Mouse (Mus musculus): Measurements from ENCODE around the gene Rgs6. TPM values are rescaled to one million over a fixed set of nuclear protein-coding genes. Genes with fewer than 3 reads are reported as not detected.

Rgs6 gene
- polyA plus RNA-seq, 1 experiment from 2014 or later, result 1.5 TPM

DNA sequence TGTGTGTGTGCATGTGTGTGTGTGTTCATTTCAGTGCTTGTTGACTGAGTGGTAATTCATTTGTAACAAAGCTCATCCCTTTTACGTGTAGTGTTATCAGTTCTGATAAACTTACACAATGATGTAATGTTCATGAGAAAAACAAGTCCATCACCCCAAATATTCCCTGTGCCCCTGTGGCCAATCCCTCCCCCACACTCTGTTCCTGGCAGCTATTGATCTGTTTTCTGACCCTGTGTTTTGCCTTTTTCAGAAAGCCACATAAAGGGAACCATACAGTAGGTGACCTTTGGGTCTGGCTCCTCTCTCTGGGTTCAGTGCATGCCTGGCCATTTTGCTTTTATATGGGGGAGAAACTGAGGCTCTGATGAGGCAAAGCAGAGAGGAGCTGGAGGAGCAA lies 577.0 kb downstream of the Rgs6 start:
- TF ChIP-seq EP300 (optimal IDR thresholded peaks at IDR 0.05) (no peak), CTCF (IDR thresholded peaks at IDR 0.05; ENCODE audit: low read depth) (no peak)
- no peaks in the 10 kb centered on the region for H3K4me1 ChIP-seq (replicated peaks; ENCODE audit: control insufficient read depth, insufficient read depth)
- 45% methylated on average over 1 of the region's 1 CpGs for WGBS

DNA sequence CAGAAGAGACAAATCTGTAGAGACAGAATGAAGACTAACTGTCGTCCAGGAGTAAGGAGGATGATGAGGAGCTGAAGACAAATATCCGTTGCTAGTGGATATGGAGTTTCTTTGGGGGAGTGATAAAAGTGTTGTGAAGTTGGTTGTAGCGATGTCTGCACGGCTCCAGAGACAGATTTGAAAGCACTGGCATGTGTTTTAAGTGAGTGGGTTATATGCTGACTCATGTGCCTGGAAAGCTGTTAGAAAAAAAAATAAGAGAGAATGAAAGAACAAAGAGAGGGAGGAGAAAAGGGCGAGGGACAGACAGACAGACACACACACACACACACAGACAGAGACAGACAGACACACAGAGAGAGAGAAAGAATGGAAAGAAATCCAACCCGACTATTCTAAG lies 580.2 kb downstream of the Rgs6 start:
- no peaks in the 10 kb centered on the region for H3K27me3 ChIP-seq (ENCODE audit: control insufficient read depth, insufficient read depth, low read length)
- no peaks in the 10 kb centered on the region for H3K4me1 ChIP-seq (replicated peaks; ENCODE audit: control insufficient read depth, insufficient read depth)
- H3K27ac ChIP-seq (replicated peaks), result no peak overlapping the region
- no peak overlapping the region for H3K4me3 ChIP-seq (ENCODE audit: low read depth, low read length)
- no peak overlapping the region for H3K9ac ChIP-seq (ENCODE audit: low read length)
- DNase-seq (ENCODE audit: low spot score), result no peak
- 78% methylated on average over 6 of the region's 6 CpGs for WGBS
- no peaks in the 10 kb centered on the region for H3K9me3 ChIP-seq (ENCODE audit: control insufficient read depth, low read length)
- H3K4me2 ChIP-seq (replicated peaks; ENCODE audit: low read depth), result no peak overlapping the region
- no peaks in the 10 kb centered on the region for H3K36me3 ChIP-seq (ENCODE audit: control insufficient read depth, insufficient read depth, low read length)
- TF ChIP-seq CTCF (IDR thresholded peaks at IDR 0.05; ENCODE audit: low read depth) (no peak), EP300 (optimal IDR thresholded peaks at IDR 0.05) (no peak)
- no peak for ATAC-seq (ENCODE audit: low FRiP score, low TSS enrichment)

More for the DNA sequence above, 577.0 kb downstream of the Rgs6 start:
- DNase-seq (ENCODE audit: low spot score) (no peak), ATAC-seq (ENCODE audit: low FRiP score, low TSS enrichment) (no peak)
- Histone ChIP-seq H3K27me3 (ENCODE audit: control insufficient read depth, insufficient read depth, low read length) (no peaks in the 10 kb centered on the region), H3K4me3 (ENCODE audit: low read depth, low read length) (no peak overlapping the region), H3K9me3 (ENCODE audit: control insufficient read depth, low read length) (no peaks in the 10 kb centered on the region), H3K27ac (replicated peaks) (no peak overlapping the region), H3K9ac (ENCODE audit: low read length) (no peak overlapping the region), H3K36me3 (ENCODE audit: control insufficient read depth, insufficient read depth, low read length) (no peaks in the 10 kb centered on the region), H3K4me2 (replicated peaks; ENCODE audit: low read depth) (no peak overlapping the region)

DNA sequence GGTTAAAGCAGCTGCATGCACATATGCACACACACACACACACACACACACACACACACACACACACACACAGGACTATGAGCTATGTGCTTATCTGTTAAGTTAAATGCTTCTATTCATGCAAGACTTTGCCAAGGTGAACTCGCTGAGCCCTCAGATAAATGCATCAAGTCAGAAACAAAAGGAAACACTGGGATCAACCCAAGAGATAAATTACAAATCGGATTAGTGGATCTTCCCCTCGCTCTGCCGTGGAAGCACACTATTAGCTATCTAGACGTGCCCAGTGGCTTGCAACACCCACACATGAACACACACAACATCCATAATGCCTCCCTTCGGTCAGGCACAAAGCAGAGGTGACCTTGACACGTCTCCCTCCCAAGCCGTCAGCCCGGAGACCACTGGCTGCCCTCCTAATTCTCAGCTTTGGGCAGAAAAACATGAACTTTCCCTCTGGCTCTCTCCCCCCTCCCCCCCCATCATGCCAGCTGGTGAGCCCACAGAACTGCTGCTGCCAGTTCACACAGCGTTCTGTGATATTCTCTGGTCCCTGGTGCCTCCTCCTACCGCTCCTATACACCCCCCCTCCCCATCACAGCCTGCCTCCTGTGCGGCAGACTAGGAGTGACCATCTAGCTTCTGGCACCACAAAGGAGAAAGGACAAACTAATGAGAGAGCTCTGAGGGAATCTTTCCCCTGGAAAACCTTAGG lies 581.6 kb downstream of the Rgs6 start:
- Histone ChIP-seq H3K36me3 (ENCODE audit: control insufficient read depth, insufficient read depth, low read length) (no peaks in the 10 kb centered on the region), H3K4me3 (ENCODE audit: low read depth, low read length) (no peak overlapping the region), H3K27me3 (ENCODE audit: control insufficient read depth, insufficient read depth, low read length) (no peaks in the 10 kb centered on the region), H3K27ac (replicated peaks) (no peak overlapping the region), H3K9ac (ENCODE audit: low read length) (no peak overlapping the region), H3K4me2 (replicated peaks; ENCODE audit: low read depth) (no peak overlapping the region), H3K9me3 (ENCODE audit: control insufficient read depth, low read length) (no peaks in the 10 kb centered on the region), H3K4me1 (replicated peaks; ENCODE audit: control insufficient read depth, insufficient read depth) (no peaks in the 10 kb centered on the region)
- ATAC-seq (ENCODE audit: low FRiP score, low TSS enrichment), result no peak
- peak; percentile 17 for DNase-seq (ENCODE audit: low spot score)
- TF ChIP-seq CTCF (IDR thresholded peaks at IDR 0.05; ENCODE audit: low read depth), result no peak
- TF ChIP-seq EP300 (optimal IDR thresholded peaks at IDR 0.05), result no peak
- WGBS, result 25% methylated on average over 12 of the region's 12 CpGs

DNA sequence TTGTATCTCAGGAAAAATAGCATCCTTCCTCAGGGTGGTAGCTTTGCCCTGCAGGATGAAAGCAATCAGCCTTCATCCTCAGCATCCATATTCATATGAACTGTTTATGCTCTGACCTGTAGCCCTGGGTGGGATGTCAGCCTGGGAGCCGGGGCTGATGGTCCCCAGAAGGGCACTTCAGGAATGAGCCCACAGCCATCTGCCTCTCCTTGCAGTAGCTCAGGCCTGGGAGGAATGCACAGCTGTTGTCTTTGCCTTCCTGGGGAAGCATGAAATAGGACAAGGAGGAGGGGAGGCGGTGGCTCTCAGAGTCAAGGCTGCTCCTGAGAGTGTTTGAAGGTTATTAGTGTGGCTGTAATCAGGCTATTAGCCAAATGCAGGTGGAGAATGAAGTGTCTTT lies 590.7 kb downstream of the Rgs6 start:
- Histone ChIP-seq H3K9me3 (ENCODE audit: control insufficient read depth, low read length) (no peaks in the 10 kb centered on the region), H3K4me2 (replicated peaks; ENCODE audit: low read depth) (no peak overlapping the region), H3K27me3 (ENCODE audit: control insufficient read depth, insufficient read depth, low read length) (no peaks in the 10 kb centered on the region), H3K27ac (replicated peaks) (no peak overlapping the region), H3K4me3 (ENCODE audit: low read depth, low read length) (no peak overlapping the region), H3K9ac (ENCODE audit: low read length) (no peak overlapping the region), H3K36me3 (ENCODE audit: control insufficient read depth, insufficient read depth, low read length) (no peaks in the 10 kb centered on the region), H3K4me1 (replicated peaks; ENCODE audit: control insufficient read depth, insufficient read depth) (no peaks in the 10 kb centered on the region)
- 60% methylated on average over 2 of the region's 2 CpGs for WGBS
- ATAC-seq (ENCODE audit: low FRiP score, low TSS enrichment) (no peak), DNase-seq (ENCODE audit: low spot score) (no peak)
- TF ChIP-seq EP300 (optimal IDR thresholded peaks at IDR 0.05) (no peak), CTCF (IDR thresholded peaks at IDR 0.05; ENCODE audit: low read depth) (no peak)

DNA sequence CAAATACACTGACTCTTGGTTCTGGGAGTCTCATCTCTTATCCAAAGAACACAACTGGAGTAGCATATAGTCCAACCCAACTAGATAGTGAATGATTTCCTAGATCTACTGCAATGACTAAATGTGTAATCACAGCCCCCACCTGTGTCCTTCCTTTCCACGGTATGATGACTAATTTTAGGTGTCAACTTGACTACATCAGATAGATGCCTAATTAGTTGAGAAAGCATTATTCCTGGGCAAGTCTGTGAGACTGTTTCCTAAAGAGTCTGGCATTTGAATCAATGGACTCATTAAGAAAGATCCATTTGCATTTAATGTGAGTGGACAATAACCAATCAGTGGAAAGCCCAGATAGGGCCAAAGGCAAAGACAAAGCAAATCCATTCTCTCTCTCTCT lies 591.8 kb downstream of the Rgs6 start:
- DNase-seq (ENCODE audit: low spot score) (no peak), ATAC-seq (ENCODE audit: low FRiP score, low TSS enrichment) (no peak)
- Histone ChIP-seq H3K9ac (ENCODE audit: low read length) (no peak overlapping the region), H3K36me3 (ENCODE audit: control insufficient read depth, insufficient read depth, low read length) (no peaks in the 10 kb centered on the region), H3K4me2 (replicated peaks; ENCODE audit: low read depth) (no peak overlapping the region), H3K27me3 (ENCODE audit: control insufficient read depth, insufficient read depth, low read length) (no peaks in the 10 kb centered on the region), H3K4me1 (replicated peaks; ENCODE audit: control insufficient read depth, insufficient read depth) (no peaks in the 10 kb centered on the region), H3K9me3 (ENCODE audit: control insufficient read depth, low read length) (no peaks in the 10 kb centered on the region), H3K27ac (replicated peaks) (no peak overlapping the region), H3K4me3 (ENCODE audit: low read depth, low read length) (no peak overlapping the region)
- WGBS, result 52% methylated on average over 1 of the region's 1 CpGs
- no peak for TF ChIP-seq EP300 (optimal IDR thresholded peaks at IDR 0.05)
- TF ChIP-seq CTCF (IDR thresholded peaks at IDR 0.05; ENCODE audit: low read depth), result no peak

DNA sequence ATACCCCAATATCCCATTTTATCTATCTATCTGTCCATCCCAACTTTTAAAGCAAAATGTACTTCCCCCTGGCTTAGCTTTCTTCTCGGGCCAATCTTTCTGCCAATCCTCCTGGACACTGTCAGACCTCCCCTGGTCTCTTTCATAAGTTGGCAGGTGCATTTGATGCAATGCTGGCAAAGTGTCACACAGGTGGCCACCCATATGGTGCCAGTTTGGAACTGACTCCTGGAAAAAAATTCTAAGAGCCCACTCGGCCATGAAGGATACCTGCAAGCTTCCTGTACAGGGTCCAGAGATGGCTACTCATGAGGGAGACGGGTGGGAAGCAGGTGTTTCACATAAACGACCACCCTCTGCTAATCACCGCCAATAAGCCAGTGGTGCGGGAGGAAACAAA lies 592.5 kb downstream of the Rgs6 start:
- 72% methylated on average over 6 of the region's 6 CpGs for WGBS
- H3K27me3 ChIP-seq (ENCODE audit: control insufficient read depth, insufficient read depth, low read length), result no peaks in the 10 kb centered on the region

More for the DNA sequence above, 592.5 kb downstream of the Rgs6 start:
- Histone ChIP-seq H3K4me2 (replicated peaks; ENCODE audit: low read depth) (no peak overlapping the region), H3K4me1 (replicated peaks; ENCODE audit: control insufficient read depth, insufficient read depth) (no peaks in the 10 kb centered on the region), H3K9me3 (ENCODE audit: control insufficient read depth, low read length) (no peaks in the 10 kb centered on the region), H3K4me3 (ENCODE audit: low read depth, low read length) (no peak overlapping the region), H3K36me3 (ENCODE audit: control insufficient read depth, insufficient read depth, low read length) (no peaks in the 10 kb centered on the region), H3K27ac (replicated peaks) (no peak overlapping the region), H3K9ac (ENCODE audit: low read length) (no peak overlapping the region)
- ATAC-seq (ENCODE audit: low FRiP score, low TSS enrichment), result no peak
- TF ChIP-seq EP300 (optimal IDR thresholded peaks at IDR 0.05) (no peak), CTCF (IDR thresholded peaks at IDR 0.05; ENCODE audit: low read depth) (no peak)
- no peak for DNase-seq (ENCODE audit: low spot score)

Data from stomach, postnatal 0 days (tissue).